Mouse (Mus musculus): Measurements from ENCODE around the gene Fndc3b. TPM values are rescaled to one million over a fixed set of nuclear protein-coding genes. Genes with fewer than 3 reads are reported as not detected.
A peak's percentile ranks its signal among the peaks of the same experiment; 100 is the strongest.

Gene Fndc3b
- polyA plus RNA-seq, 1 experiment from 2014 or later, result 6.1 TPM

DNA sequence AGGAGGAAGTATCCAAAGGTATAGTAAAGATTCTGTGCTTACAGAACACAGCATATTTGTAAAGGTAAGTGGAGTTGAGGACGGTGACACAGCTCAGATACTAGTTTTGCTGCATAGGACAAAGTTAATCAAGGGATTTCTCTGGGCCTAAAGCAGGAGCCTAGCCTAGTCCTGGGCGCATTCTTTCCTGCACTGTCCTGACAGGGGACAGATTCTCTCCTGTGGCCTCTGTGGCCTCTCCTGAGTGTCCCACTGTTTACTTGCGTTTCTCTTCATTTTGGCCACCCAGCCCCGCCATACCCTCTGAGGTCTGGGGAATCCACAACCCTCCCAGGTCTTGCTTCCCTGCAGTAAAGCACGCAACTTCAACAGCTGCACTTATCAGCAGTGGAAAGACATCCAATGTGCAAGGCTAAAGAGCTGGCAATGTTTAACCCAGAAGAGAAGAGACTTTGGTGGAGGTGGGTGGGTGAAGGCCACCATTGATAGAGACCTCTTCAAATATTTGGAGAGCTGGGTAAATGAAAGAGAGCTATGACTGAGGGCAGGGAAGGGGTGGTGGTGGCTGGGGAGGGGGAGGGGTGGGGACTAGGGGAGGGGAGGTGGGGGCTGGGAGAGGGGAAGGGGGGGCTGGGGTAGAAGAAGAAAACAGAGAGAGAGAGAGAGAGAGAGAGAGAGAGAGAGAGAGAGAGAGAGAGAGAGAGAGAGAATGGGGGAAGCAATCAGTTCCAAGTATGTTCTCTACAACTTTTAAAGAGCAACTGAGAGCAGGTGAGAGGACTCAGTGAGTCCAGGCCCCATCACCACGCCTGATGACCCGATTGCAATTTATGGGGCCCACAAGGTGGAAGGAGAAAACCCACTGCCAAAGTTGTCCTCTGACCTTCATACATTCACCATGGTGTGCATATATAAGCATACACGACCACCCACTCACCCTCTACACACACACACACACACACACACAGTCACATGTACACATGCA lies 18.0 kb upstream of the Fndc3b start:
- Histone ChIP-seq H3K36me3 (no peaks in the 10 kb centered on the region), H3K9ac (replicated peaks) (no peak overlapping the region), H3K4me2 (replicated peaks) (no peak overlapping the region), H3K4me1 (no peaks in the 10 kb centered on the region), H3K27me3 (no peaks in the 10 kb centered on the region), H3K4me3 (no peak overlapping the region), H3K27ac (replicated peaks) (no peak overlapping the region), H3K9me3 (no peaks in the 10 kb centered on the region)
- 90% methylated on average over 8 of the region's 8 CpGs for WGBS
- ATAC-seq (replicated peaks), result no peak

DNA sequence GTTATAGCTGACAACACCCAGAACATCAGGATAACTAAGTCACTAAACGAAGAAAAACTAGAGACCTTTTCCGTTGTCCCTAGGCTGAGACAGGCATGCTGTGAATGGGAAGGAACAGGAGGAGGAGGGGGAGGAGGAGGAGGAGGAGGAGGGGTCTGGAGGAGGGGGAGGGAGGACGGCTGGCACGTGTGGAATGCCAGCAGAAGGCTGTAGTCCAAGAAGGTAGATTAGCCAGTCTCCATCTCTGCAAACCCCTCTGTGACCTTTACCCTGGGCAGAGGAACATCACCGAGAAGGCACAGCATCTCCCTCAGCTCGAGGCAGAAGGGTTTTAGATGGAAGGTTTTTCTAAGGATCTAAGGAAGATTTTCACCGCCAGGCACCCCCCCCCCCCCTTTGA lies 17.1 kb upstream of the Fndc3b start:
- H3K27ac ChIP-seq (replicated peaks), result no peak overlapping the region
- H3K4me3 ChIP-seq, result no peak overlapping the region
- no peaks in the 10 kb centered on the region for H3K36me3 ChIP-seq
- H3K9me3 ChIP-seq, result no peaks in the 10 kb centered on the region
- ATAC-seq (replicated peaks), result no peak
- H3K4me1 ChIP-seq, result no peaks in the 10 kb centered on the region
- no peak overlapping the region for H3K9ac ChIP-seq (replicated peaks)
- no peaks in the 10 kb centered on the region for H3K27me3 ChIP-seq
- 9% methylated on average over 7 of the region's 7 CpGs for WGBS
- H3K4me2 ChIP-seq (replicated peaks), result no peak overlapping the region

DNA sequence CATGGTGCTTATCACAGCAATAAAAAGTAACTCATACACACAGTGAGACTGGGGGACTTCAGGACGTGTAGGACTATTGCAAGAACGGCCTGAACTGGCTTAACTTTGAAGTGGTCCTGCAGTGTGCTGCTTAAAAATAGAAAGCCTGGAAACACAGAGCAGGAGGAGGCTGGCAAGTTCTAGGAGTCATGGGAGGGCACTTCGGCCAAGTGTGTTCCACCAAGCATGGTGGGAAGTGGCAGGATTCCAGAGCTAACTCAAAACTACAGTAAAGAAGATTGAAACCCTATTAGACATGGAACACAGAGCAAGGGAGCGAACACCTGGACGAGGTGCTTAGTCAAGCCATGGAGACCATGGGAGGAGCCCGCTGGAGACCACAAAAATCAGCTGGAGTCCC lies 14.6 kb upstream of the Fndc3b start:
- Histone ChIP-seq H3K4me1 (no peaks in the 10 kb centered on the region), H3K27ac (replicated peaks) (no peak overlapping the region), H3K27me3 (no peaks in the 10 kb centered on the region), H3K4me2 (replicated peaks) (no peak overlapping the region), H3K9me3 (no peaks in the 10 kb centered on the region), H3K4me3 (no peak overlapping the region), H3K9ac (replicated peaks) (no peak overlapping the region), H3K36me3 (no peaks in the 10 kb centered on the region)
- no peak for ATAC-seq (replicated peaks)
- 87% methylated on average over 6 of the region's 6 CpGs for WGBS

DNA sequence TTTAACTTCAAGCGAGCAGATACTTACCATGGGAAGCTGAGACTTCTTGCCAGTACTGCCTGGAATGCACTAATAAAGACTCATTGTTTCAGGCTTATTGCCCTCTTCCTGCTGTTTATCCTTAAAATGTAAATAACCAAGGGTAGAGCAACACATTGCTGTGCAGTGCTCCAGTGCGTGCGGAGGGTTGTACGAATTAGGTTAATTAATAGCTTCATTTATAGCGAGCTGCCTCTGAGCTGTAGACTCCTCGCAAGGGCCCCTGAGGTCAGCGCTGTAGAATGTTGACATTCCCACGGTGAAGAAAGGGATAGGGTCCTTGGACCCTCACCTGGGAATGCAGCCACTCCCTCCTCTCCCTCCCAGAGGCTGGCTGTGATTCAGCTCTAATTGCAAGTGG lies 13.1 kb upstream of the Fndc3b start:
- no peak for ATAC-seq (replicated peaks)
- H3K4me2 ChIP-seq (replicated peaks), result no peak overlapping the region
- no peak overlapping the region for H3K27ac ChIP-seq (replicated peaks)
- no peaks in the 10 kb centered on the region for H3K27me3 ChIP-seq
- WGBS, result 25% methylated on average over 8 of the region's 8 CpGs
- H3K36me3 ChIP-seq, result no peaks in the 10 kb centered on the region
- no peaks in the 10 kb centered on the region for H3K9me3 ChIP-seq
- no peak overlapping the region for H3K9ac ChIP-seq (replicated peaks)
- H3K4me1 ChIP-seq, result no peaks in the 10 kb centered on the region
- H3K4me3 ChIP-seq, result no peak overlapping the region

DNA sequence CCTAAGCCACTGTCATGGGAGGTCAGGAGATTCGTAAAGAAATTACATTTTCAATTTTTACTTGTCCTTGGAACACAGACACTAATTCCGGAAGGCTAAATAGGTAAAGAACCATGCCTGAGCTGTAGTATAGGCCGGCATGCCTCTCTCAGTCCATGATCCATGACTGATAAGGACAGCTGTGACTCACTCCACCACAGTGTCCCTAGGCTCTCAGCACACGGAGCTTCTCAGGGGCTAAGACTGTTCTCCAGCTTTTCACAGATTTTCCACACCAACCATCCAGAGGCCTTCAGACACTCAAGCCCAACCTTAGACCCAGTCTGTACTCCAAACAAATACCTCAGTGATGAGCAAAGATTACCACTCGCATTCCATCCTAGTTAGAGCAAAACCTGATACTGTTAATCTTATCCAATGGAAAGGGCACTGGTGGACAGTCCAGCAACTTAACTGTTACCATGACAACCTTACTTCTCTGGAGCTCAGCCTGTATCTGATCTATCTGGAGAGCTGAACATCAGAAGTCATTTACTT lies 7.8 kb upstream of the Fndc3b start:
- 84% methylated on average over 5 of the region's 5 CpGs for WGBS
- no peak overlapping the region for H3K27ac ChIP-seq (replicated peaks)
- H3K9ac ChIP-seq (replicated peaks), result no peak overlapping the region
- H3K4me2 ChIP-seq (replicated peaks), result no peak overlapping the region
- no peak for ATAC-seq (replicated peaks)
- H3K27me3 ChIP-seq, result no peaks in the 10 kb centered on the region
- H3K36me3 ChIP-seq, result no peaks in the 10 kb centered on the region
- H3K4me1 ChIP-seq, result no peaks in the 10 kb centered on the region
- H3K9me3 ChIP-seq, result no peaks in the 10 kb centered on the region
- no peak overlapping the region for H3K4me3 ChIP-seq

DNA sequence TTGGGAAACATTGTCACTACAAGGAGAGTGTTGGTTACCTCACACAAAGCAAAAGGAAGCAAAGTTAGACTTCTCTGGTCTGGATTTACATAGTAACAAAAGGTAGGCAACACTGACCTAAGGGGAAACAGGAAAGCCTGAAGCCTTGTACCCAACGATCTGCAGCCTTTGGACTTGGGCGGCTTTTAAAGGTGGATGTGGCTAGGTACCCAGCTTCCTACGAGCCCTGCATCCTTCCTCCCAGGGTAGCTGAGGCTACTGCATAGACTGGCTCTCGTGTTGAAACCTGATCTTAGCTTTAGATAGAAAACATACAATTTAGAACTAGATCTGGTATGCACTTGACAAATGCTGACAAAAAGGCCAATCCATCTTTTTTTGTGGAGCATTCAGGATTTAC lies 2.9 kb upstream of the Fndc3b start:
- no peaks in the 10 kb centered on the region for H3K27me3 ChIP-seq
- H3K4me1 ChIP-seq, result peaks cover 11% of the 10 kb centered on the region
- no peak for ATAC-seq (replicated peaks)
- no peak overlapping the region for H3K27ac ChIP-seq (replicated peaks)
- H3K9ac ChIP-seq (replicated peaks), result no peak overlapping the region
- no peaks in the 10 kb centered on the region for H3K36me3 ChIP-seq
- 38% methylated on average over 4 of the region's 4 CpGs for whole genome bisulfite sequencing
- no peak overlapping the region for H3K4me2 ChIP-seq (replicated peaks)
- no peak overlapping the region for H3K4me3 ChIP-seq
- no peaks in the 10 kb centered on the region for H3K9me3 ChIP-seq

DNA sequence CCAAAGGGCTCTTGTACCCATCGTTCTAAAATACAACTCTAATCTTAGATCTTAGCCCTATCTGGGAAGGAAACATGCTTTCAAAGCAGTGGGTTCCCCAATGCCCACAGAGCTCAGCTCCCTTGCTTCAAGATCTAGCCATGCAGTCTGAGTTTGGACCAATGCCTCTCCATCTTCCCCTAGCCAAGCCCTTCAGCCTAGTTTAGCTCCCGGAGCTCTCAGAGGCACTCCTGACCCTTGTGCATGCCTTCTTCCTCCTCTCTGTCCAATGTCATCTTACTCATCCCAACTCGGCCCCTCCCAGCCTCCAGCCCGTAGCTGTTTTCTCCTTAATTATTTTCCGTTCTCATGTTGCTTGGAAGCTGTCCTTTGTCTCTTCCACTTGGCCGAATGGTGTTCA lies 1.3 kb upstream of the Fndc3b start:
- no peak overlapping the region for H3K4me2 ChIP-seq (replicated peaks)
- WGBS, result 50% methylated on average over 6 of the region's 6 CpGs
- no peak overlapping the region for H3K27ac ChIP-seq (replicated peaks)
- no peak overlapping the region for H3K4me3 ChIP-seq
- ATAC-seq (replicated peaks), result no peak
- H3K9me3 ChIP-seq, result no peaks in the 10 kb centered on the region
- H3K36me3 ChIP-seq, result no peaks in the 10 kb centered on the region
- no peak overlapping the region for H3K9ac ChIP-seq (replicated peaks)
- H3K27me3 ChIP-seq, result no peaks in the 10 kb centered on the region
- H3K4me1 ChIP-seq, result peaks cover 17% of the 10 kb centered on the region

DNA sequence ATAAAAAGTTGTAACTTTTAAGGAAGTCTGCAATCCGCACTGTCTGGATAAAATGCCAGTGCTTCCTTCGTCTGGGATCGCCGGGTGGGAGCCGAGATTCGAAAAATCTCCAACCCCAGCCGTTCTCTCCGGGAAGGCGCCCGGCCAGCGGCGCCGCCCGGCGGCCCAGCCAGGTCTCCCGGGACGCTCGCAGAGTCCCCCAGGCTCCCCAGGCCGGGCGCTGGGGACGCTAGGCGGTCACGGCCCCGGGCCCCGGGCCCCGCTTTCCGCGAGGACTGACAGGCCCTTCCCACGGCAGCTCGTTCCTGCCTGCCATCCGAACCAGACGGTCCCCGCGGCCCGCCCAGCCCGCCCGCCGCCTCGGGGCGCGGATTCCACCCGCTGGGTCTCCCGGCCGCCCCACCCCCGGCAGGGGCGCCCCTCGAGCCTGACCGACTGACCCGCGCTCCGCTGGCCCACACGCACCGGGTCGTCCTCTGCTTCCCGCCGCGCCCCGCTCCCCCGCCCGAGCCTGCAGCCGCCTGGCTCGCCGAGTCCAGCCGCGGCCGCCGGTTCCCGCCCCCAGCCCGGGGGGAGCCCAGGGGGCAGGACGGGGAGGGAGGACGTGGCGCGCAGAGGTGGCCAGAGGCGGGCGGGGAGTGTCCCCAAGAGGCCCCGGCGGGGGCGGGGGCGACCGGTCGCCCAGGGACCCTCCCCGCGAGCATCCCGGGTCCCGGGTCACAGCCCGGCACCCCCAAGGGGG lies 1.0 kb downstream of the Fndc3b start:
- peak overlapping the region; percentile 77 for H3K4me2 ChIP-seq (replicated peaks)
- H3K4me3 ChIP-seq, result peak overlapping the region; percentile 82
- no peaks in the 10 kb centered on the region for H3K9me3 ChIP-seq
- H3K36me3 ChIP-seq, result no peaks in the 10 kb centered on the region
- peak overlapping the region; percentile 94 for H3K27ac ChIP-seq (replicated peaks)
- H3K9ac ChIP-seq (replicated peaks), result peak overlapping the region; percentile 71
- no peaks in the 10 kb centered on the region for H3K27me3 ChIP-seq
- WGBS, result under 1% methylated on average over 75 of the region's 86 CpGs
- peaks cover 17% of the 10 kb centered on the region for H3K4me1 ChIP-seq
- peak; percentile 42 for ATAC-seq (replicated peaks)

DNA sequence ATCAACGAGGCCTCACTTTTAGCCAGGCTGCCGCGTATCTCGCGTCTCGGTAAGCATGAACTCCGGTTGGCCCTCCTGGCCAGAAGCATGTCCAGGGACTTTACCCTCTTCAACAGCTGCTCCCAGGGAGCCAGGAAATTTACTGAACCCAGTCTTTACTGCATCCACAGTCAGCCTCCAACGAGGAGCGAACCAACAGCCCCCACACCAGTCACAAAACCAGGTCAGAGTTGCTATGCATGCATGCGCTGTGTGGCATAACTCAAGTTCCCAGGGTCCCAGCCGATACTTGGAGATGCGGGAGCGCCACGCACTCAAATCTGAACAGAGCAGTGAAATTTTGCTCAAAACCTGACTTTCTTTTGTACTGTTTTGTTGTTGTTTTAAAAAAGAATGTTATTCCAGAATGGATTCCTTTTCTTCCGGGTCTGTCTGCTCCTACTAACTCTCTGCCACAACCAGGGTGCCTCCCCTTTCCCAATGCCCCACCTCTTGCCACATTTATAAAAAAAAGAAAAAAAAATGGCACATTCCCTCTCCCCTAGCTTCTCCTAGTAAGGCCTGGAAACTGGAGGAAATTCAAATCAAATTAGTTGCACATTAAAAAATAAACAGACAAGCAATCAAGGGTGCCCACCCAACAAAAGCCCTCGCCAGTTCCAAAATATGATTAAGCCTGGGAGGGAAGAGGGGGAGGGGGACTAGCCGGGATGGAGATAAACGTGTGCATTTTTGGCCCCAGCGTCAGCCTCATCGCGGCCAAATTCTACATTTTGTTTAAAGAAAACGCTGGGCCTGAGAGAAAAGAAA lies 1.8 kb downstream of the Fndc3b start:
- H3K4me1 ChIP-seq, result peaks cover 17% of the 10 kb centered on the region
- no peak overlapping the region for H3K27ac ChIP-seq (replicated peaks)
- no peak for ATAC-seq (replicated peaks)
- H3K9ac ChIP-seq (replicated peaks), result peak overlapping the region; percentile 71
- peak overlapping the region; percentile 77 for H3K4me2 ChIP-seq (replicated peaks)
- H3K4me3 ChIP-seq, result peak overlapping the region; percentile 82
- H3K27me3 ChIP-seq, result no peaks in the 10 kb centered on the region
- WGBS, result 4% methylated on average over 22 of the region's 22 CpGs
- H3K36me3 ChIP-seq, result no peaks in the 10 kb centered on the region
- H3K9me3 ChIP-seq, result no peaks in the 10 kb centered on the region

DNA sequence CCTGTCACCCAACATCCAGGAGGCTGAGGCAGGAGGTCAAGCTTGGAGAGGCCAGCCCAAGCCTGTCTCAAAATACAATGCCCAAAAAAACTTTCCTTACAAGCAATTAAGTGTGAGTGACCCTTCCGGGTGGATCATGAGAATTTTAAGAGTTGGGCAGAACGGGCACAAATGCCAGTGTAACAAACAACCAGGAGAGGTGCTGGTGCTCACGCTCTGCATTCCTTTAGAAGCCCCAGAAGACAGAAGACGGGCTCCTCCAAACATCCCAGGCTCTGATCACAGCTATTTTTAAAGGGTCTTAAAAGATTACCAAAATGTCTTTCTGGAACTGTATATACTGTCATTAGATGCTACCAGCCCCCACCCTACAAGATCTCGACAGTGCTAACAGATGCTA lies 2.5 kb downstream of the Fndc3b start:
- Histone ChIP-seq H3K4me3 (peak overlapping the region; percentile 82), H3K4me2 (replicated peaks) (peak overlapping the region; percentile 77), H3K9me3 (no peaks in the 10 kb centered on the region), H3K9ac (replicated peaks) (no peak overlapping the region), H3K4me1 (peaks cover 17% of the 10 kb centered on the region), H3K36me3 (no peaks in the 10 kb centered on the region), H3K27ac (replicated peaks) (no peak overlapping the region), H3K27me3 (no peaks in the 10 kb centered on the region)
- WGBS, result 24% methylated on average over 5 of the region's 5 CpGs
- no peak for ATAC-seq (replicated peaks)

DNA sequence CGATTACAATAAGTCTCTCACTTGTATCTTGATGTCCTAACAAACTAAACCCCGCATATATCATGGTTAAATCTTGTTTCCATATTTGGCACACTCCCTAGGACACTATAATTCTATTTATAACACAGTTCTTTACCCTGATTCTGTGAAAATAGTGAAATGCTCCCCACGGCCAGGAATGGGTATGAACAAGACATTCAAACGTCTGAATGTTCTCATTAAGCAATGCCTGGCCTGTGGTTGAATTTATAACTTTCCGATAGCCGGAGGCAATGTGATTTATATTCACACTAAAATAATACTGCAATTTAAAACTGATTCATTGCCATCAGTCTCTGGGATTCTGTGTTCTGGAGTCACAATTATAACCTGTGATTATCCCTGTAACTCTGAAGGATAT lies 5.3 kb downstream of the Fndc3b start:
- Histone ChIP-seq H3K4me2 (replicated peaks) (no peak overlapping the region), H3K27me3 (no peaks in the 10 kb centered on the region), H3K27ac (replicated peaks) (no peak overlapping the region), H3K4me3 (no peak overlapping the region), H3K9ac (replicated peaks) (no peak overlapping the region), H3K4me1 (peaks cover 17% of the 10 kb centered on the region), H3K36me3 (no peaks in the 10 kb centered on the region), H3K9me3 (no peaks in the 10 kb centered on the region)
- ATAC-seq (replicated peaks), result no peak
- WGBS, result 72% methylated on average over 6 of the region's 6 CpGs
